Mouse (Mus musculus): ENCODE data around the gene Ctnna3. TPM values are rescaled to one million over a fixed set of nuclear protein-coding genes. Genes with fewer than 3 reads are reported as not detected.

The Ctnna3 gene
- polyA plus RNA-seq, 1 experiment from 2014 or later, result 0.40 TPM

GRCm38 (mm10) chr10:64039760-64040535 is 610.0 kb downstream of the Ctnna3 start:
- 80% methylated on average over 17 of the region's 17 CpGs for whole genome bisulfite sequencing
- Histone ChIP-seq H3K36me3 (ENCODE audit: control insufficient read depth, insufficient read depth, low read length) (no peaks in the 10 kb centered on the region), H3K9ac (ENCODE audit: low read depth, low read length) (no peak overlapping the region), H3K4me1 (replicated peaks; ENCODE audit: control insufficient read depth, insufficient read depth, low read length) (no peaks in the 10 kb centered on the region), H3K9me3 (ENCODE audit: control insufficient read depth, low read length) (no peaks in the 10 kb centered on the region), H3K4me2 (no peak overlapping the region), H3K27ac (ENCODE audit: low read depth, low read length) (no peak overlapping the region), H3K4me3 (ENCODE audit: low read depth, low read length) (no peak overlapping the region), H3K27me3 (replicated peaks; ENCODE audit: control insufficient read depth, insufficient read depth, low read length) (no peaks in the 10 kb centered on the region)
- ATAC-seq (replicated peaks; ENCODE audit: low FRiP score) (no peak), DNase-seq (ENCODE audit: low spot score) (no peak)

GRCm38 (mm10) chr10:64041218-64041617 is 611.3 kb downstream of the Ctnna3 start:
- Histone ChIP-seq H3K9ac (ENCODE audit: low read depth, low read length) (no peak overlapping the region), H3K36me3 (ENCODE audit: control insufficient read depth, insufficient read depth, low read length) (no peaks in the 10 kb centered on the region), H3K4me1 (replicated peaks; ENCODE audit: control insufficient read depth, insufficient read depth, low read length) (no peaks in the 10 kb centered on the region), H3K4me3 (ENCODE audit: low read depth, low read length) (no peak overlapping the region), H3K4me2 (no peak overlapping the region), H3K27ac (ENCODE audit: low read depth, low read length) (no peak overlapping the region), H3K9me3 (ENCODE audit: control insufficient read depth, low read length) (no peaks in the 10 kb centered on the region), H3K27me3 (replicated peaks; ENCODE audit: control insufficient read depth, insufficient read depth, low read length) (no peaks in the 10 kb centered on the region)
- DNase-seq (ENCODE audit: low spot score) (no peak), ATAC-seq (replicated peaks; ENCODE audit: low FRiP score) (no peak)
- 89% methylated on average over 7 of the region's 7 CpGs for WGBS

GRCm38 (mm10) chr10:64041892-64042291 is 612.0 kb downstream of the Ctnna3 start:
- DNase-seq (ENCODE audit: low spot score) (no peak), ATAC-seq (replicated peaks; ENCODE audit: low FRiP score) (no peak)
- 81% methylated on average over 11 of the region's 11 CpGs for WGBS
- Histone ChIP-seq H3K4me1 (replicated peaks; ENCODE audit: control insufficient read depth, insufficient read depth, low read length) (no peaks in the 10 kb centered on the region), H3K36me3 (ENCODE audit: control insufficient read depth, insufficient read depth, low read length) (no peaks in the 10 kb centered on the region), H3K27me3 (replicated peaks; ENCODE audit: control insufficient read depth, insufficient read depth, low read length) (no peaks in the 10 kb centered on the region), H3K9ac (ENCODE audit: low read depth, low read length) (no peak overlapping the region), H3K9me3 (ENCODE audit: control insufficient read depth, low read length) (no peaks in the 10 kb centered on the region), H3K4me2 (no peak overlapping the region), H3K27ac (ENCODE audit: low read depth, low read length) (no peak overlapping the region), H3K4me3 (ENCODE audit: low read depth, low read length) (no peak overlapping the region)

GRCm38 (mm10) chr10:64049151-64049550 is 619.3 kb downstream of the Ctnna3 start:
- Histone ChIP-seq H3K4me1 (replicated peaks; ENCODE audit: control insufficient read depth, insufficient read depth, low read length) (no peaks in the 10 kb centered on the region), H3K4me2 (no peak overlapping the region), H3K36me3 (ENCODE audit: control insufficient read depth, insufficient read depth, low read length) (no peaks in the 10 kb centered on the region), H3K9ac (ENCODE audit: low read depth, low read length) (no peak overlapping the region), H3K4me3 (ENCODE audit: low read depth, low read length) (no peak overlapping the region), H3K9me3 (ENCODE audit: control insufficient read depth, low read length) (no peaks in the 10 kb centered on the region), H3K27ac (ENCODE audit: low read depth, low read length) (no peak overlapping the region), H3K27me3 (replicated peaks; ENCODE audit: control insufficient read depth, insufficient read depth, low read length) (no peaks in the 10 kb centered on the region)
- ATAC-seq (replicated peaks; ENCODE audit: low FRiP score) (no peak), DNase-seq (ENCODE audit: low spot score) (no peak)
- 79% methylated on average over 6 of the region's 6 CpGs for WGBS

- no peaks in the 10 kb centered on the region for H3K4me1 ChIP-seq (replicated peaks; ENCODE audit: control insufficient read depth, insufficient read depth, low read length)
- H3K4me2 ChIP-seq, result no peak overlapping the region
- no peak for ATAC-seq (replicated peaks; ENCODE audit: low FRiP score)
- no peak overlapping the region for H3K4me3 ChIP-seq (ENCODE audit: low read depth, low read length)
- H3K9me3 ChIP-seq (ENCODE audit: control insufficient read depth, low read length), result no peaks in the 10 kb centered on the region
- no peak for DNase-seq (ENCODE audit: low spot score)
- no peak overlapping the region for H3K27ac ChIP-seq (ENCODE audit: low read depth, low read length)
- H3K36me3 ChIP-seq (ENCODE audit: control insufficient read depth, insufficient read depth, low read length), result no peaks in the 10 kb centered on the region
- H3K27me3 ChIP-seq (replicated peaks; ENCODE audit: control insufficient read depth, insufficient read depth, low read length), result no peaks in the 10 kb centered on the region
- WGBS, result 86% methylated on average over 6 of the region's 6 CpGs
- no peak overlapping the region for H3K9ac ChIP-seq (ENCODE audit: low read depth, low read length)
These were observed 620.0 kb downstream of the Ctnna3 start for GRCm38 (mm10) chr10:64049946-64050345.

- H3K36me3 ChIP-seq (ENCODE audit: control insufficient read depth, insufficient read depth, low read length), result no peaks in the 10 kb centered on the region
- ATAC-seq (replicated peaks; ENCODE audit: low FRiP score), result no peak
- no peaks in the 10 kb centered on the region for H3K4me1 ChIP-seq (replicated peaks; ENCODE audit: control insufficient read depth, insufficient read depth, low read length)
- no peak for DNase-seq (ENCODE audit: low spot score)
- no peak overlapping the region for H3K4me3 ChIP-seq (ENCODE audit: low read depth, low read length)
- 72% methylated on average over 9 of the region's 9 CpGs for WGBS
- no peak overlapping the region for H3K27ac ChIP-seq (ENCODE audit: low read depth, low read length)
- H3K4me2 ChIP-seq, result no peak overlapping the region
- H3K9ac ChIP-seq (ENCODE audit: low read depth, low read length), result no peak overlapping the region
- H3K9me3 ChIP-seq (ENCODE audit: control insufficient read depth, low read length), result no peaks in the 10 kb centered on the region
- no peaks in the 10 kb centered on the region for H3K27me3 ChIP-seq (replicated peaks; ENCODE audit: control insufficient read depth, insufficient read depth, low read length)
These were observed 633.8 kb downstream of the Ctnna3 start for GRCm38 (mm10) chr10:64063704-64064103.

GRCm38 (mm10) chr10:64075944-64076343 is 646.0 kb downstream of the Ctnna3 start:
- Histone ChIP-seq H3K27me3 (replicated peaks; ENCODE audit: control insufficient read depth, insufficient read depth, low read length) (no peaks in the 10 kb centered on the region), H3K9ac (ENCODE audit: low read depth, low read length) (no peak overlapping the region), H3K4me1 (replicated peaks; ENCODE audit: control insufficient read depth, insufficient read depth, low read length) (no peaks in the 10 kb centered on the region), H3K9me3 (ENCODE audit: control insufficient read depth, low read length) (no peaks in the 10 kb centered on the region), H3K4me3 (ENCODE audit: low read depth, low read length) (no peak overlapping the region), H3K36me3 (ENCODE audit: control insufficient read depth, insufficient read depth, low read length) (no peaks in the 10 kb centered on the region), H3K27ac (ENCODE audit: low read depth, low read length) (no peak overlapping the region), H3K4me2 (no peak overlapping the region)
- DNase-seq (ENCODE audit: low spot score), result no peak
- WGBS, result 41% methylated on average over 5 of the region's 5 CpGs
- no peak for ATAC-seq (replicated peaks; ENCODE audit: low FRiP score)

GRCm38 (mm10) chr10:64076410-64077052 is 646.6 kb downstream of the Ctnna3 start:
- Histone ChIP-seq H3K9ac (ENCODE audit: low read depth, low read length) (no peak overlapping the region), H3K9me3 (ENCODE audit: control insufficient read depth, low read length) (no peaks in the 10 kb centered on the region), H3K36me3 (ENCODE audit: control insufficient read depth, insufficient read depth, low read length) (no peaks in the 10 kb centered on the region), H3K27ac (ENCODE audit: low read depth, low read length) (no peak overlapping the region), H3K27me3 (replicated peaks; ENCODE audit: control insufficient read depth, insufficient read depth, low read length) (no peaks in the 10 kb centered on the region), H3K4me2 (no peak overlapping the region), H3K4me3 (ENCODE audit: low read depth, low read length) (no peak overlapping the region), H3K4me1 (replicated peaks; ENCODE audit: control insufficient read depth, insufficient read depth, low read length) (no peaks in the 10 kb centered on the region)
- WGBS, result 53% methylated on average over 10 of the region's 10 CpGs
- DNase-seq (ENCODE audit: low spot score) (no peak), ATAC-seq (replicated peaks; ENCODE audit: low FRiP score) (no peak)

- Histone ChIP-seq H3K4me3 (ENCODE audit: low read depth, low read length) (no peak overlapping the region), H3K27ac (ENCODE audit: low read depth, low read length) (no peak overlapping the region), H3K27me3 (replicated peaks; ENCODE audit: control insufficient read depth, insufficient read depth, low read length) (no peaks in the 10 kb centered on the region; the same call in none of the 2 replicates), H3K9ac (ENCODE audit: low read depth, low read length) (no peak overlapping the region), H3K4me1 (replicated peaks; ENCODE audit: control insufficient read depth, insufficient read depth, low read length) (no peaks in the 10 kb centered on the region), H3K36me3 (ENCODE audit: control insufficient read depth, insufficient read depth, low read length) (no peaks in the 10 kb centered on the region), H3K9me3 (ENCODE audit: control insufficient read depth, low read length) (no peaks in the 10 kb centered on the region), H3K4me2 (no peak overlapping the region)
- 62% methylated on average over 3 of the region's 3 CpGs for WGBS
- ATAC-seq (replicated peaks; ENCODE audit: low FRiP score) (no peak), DNase-seq (ENCODE audit: low spot score) (no peak)
These were observed 652.4 kb downstream of the Ctnna3 start for GRCm38 (mm10) chr10:64082345-64082744.
